Mouse (Mus musculus) G1E-ER4 (cell line): Measurements from ENCODE around the gene Lta. TPM values are rescaled to one million over a fixed set of nuclear protein-coding genes. Genes with fewer than 3 reads are reported as not detected.

Experiments used
- GATA1 ChIP-seq: IDR thresholded peaks from one replicate; pipeline ENCODE4 v1.8.0; 2012; ENCODE audit warnings: low read length, inconsistent platforms
- polyA plus RNA-seq: library from polyadenylated mRNA; stranded (reverse); fragments of >175 nt; gene quantifications from 2 replicates; pipeline ENCODE4 v1.2.3, GENCODE M21; 2012

The Lta gene
- polyA plus RNA-seq, result not detected in 2 replicates

DNA sequence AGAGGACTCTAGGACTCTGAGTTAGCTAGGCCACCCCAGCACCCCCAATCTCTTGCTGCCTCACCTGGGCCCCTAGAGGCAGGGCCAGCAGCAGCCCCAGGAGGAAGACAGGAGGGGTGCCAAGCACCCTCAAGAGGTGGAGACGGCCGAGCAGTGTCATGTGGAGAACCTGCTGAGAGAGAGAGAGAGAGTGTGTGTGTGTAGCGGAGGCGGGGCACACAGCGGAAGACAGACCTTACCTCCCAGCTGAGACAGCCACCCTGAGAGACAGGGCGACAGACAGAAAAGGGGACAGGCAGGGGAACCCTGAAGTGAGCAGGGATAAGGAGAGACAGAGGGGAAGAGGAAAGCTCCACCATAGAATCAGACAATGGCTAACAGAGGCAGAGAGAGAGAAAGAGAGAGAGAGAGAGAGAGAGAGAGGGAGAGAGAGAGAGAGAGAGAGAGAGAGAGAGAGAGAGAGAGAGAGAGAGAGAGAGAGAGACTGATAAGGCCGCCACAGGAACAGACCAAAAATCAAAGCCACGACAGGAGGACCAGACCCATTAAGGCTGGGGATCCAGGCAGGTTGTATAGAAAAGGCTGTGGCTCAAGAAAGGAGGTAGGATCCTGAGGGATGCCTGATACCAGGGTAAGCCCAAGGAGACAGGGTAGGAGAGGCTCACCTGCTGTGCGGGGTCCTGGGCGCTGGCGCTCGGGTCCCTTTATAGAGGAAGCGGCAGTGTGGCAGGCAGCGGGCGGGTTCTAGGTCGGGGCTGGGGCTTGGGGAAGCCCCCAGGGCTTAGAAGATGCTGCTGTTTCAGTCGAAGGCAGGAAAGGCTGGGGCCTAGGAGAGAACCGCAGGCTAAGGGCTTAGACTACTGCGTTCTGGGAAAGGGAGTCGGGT, at the start of gene Lta:
Lta (minus strand) TSS at position 858 of the 886 bp plus-strand sequence.
- no peak for TF ChIP-seq GATA1

DNA sequence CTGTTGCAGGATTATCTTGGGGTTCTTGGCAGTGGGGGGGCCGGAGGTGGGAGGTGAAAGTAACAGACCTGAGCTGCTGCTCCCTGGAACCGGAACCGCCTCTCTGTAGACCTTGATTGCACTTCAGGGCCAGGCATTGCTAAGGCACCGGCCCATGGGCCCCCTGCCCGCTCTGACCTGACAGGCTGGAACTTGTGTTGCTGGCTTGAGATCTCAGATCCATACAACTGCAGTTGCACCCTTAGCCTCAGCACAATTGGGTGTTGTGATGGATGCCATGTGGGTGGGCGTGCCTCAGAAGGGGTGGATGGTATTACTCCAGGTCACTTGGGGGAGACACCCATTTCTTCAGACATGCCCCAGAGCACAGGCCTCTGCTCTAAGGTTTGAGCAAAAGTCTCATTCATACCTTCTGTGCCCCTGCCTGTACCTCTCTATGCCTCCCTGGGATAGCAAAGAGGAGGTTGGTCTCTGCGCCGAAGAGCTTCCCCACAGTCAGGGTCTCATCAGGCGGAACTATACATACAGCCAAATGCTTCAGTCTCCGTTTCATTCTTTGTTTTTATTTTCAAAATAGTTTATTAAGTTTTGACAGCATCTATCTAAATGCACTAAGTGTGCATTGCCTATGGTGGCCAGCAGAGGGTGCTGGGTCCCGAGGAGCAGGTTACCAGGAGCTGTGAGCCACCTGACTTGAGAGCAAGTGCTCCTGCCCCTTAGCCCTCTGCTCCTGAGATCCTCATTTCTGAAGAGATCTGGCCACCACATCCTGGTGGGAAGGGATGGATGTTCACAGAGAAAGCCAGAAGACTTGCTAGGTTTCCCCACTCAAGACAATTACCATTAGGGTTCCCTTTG, 49.3 kb upstream of the Lta start:
- no peak for TF ChIP-seq GATA1

DNA sequence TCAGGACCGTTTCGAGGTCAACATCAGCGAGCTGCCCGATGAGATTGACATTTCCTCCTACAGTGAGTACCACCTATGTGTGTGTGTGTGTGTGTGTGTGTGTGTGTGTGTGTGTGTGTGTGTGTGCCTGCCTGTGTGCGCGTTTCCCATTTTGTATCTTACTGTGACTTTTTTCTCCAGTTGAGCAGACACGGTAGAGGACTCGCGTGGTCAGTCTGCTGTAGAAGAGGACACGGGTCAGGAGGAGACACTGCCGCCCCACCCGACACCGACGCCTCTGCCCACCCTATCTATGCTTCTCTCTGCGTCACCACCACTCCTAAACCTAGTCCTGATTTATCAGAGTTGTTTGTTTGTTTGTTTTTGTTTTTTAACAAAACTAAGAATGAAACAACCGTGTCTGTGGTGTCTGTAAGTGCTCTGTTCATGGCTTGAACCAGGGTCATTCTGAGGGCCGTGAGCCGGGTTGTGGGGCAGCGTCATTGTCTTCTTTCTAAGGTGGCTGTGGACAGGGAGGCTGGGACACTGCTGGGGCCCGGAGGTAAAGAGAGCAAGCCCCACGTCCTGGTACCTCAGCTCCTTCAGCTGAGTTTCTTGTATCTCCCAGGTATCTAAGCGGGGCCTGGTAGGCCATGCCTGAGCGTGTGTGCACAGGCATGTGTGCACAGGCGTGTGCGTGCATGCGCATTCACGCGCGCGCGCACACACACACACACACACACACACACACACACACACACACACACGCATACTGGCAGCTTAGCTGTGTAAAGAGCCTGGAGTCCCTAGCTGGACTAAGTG, 48.3 kb upstream of the Lta start:
- no peak for TF ChIP-seq GATA1

DNA sequence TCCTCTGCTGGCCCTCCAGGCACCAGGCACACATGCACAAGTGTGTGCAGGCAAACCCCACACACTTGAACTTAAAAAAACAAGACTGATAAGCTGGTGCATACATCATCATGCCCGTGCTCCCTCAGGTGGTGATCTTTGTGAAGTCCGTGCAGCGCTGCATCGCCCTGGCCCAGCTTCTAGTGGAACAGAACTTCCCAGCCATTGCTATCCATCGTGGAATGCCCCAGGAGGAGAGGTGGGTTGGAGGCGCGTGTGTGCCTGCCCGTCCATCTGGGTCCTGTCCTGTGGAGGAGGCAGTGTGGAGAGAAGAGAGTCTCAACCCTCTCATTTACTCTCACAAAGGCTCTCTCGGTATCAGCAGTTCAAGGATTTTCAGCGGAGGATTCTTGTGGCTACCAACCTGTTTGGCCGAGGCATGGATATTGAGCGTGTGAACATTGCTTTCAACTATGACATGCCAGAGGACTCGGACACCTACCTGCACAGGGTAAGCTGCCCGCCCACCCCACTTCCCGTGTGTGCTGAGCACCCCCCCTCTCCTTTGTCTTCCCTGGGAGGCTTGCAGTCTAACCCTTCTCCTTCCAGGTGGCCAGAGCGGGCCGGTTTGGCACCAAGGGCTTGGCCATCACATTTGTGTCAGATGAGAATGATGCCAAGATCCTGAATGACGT, 47.6 kb upstream of the Lta start:
- TF ChIP-seq GATA1, result no peak

DNA sequence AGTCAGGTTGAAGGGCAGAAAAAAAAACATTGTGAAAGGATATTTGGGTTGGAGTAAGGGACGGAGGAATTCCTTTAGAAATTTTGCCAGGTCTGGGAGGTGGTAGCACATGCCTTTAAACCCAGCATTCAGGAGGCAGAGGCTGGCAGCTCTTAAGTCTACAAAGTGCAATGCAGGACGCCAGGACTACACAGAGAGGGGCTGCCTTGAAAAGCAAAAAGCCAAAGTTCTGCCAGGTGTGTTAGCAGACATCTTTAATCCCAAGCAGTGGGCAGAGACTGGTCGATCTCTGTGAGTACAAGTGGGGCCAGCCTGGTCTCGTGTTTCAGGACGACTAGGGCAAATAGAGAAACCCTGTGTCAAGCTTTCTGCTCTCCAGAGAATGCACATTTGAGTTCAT, 46.8 kb upstream of the Lta start:
- no peak for TF ChIP-seq GATA1

GRCm38 (mm10) chr17:35251162-35251719, 46.1 kb upstream of the Lta start:
- no peak for TF ChIP-seq GATA1

DNA sequence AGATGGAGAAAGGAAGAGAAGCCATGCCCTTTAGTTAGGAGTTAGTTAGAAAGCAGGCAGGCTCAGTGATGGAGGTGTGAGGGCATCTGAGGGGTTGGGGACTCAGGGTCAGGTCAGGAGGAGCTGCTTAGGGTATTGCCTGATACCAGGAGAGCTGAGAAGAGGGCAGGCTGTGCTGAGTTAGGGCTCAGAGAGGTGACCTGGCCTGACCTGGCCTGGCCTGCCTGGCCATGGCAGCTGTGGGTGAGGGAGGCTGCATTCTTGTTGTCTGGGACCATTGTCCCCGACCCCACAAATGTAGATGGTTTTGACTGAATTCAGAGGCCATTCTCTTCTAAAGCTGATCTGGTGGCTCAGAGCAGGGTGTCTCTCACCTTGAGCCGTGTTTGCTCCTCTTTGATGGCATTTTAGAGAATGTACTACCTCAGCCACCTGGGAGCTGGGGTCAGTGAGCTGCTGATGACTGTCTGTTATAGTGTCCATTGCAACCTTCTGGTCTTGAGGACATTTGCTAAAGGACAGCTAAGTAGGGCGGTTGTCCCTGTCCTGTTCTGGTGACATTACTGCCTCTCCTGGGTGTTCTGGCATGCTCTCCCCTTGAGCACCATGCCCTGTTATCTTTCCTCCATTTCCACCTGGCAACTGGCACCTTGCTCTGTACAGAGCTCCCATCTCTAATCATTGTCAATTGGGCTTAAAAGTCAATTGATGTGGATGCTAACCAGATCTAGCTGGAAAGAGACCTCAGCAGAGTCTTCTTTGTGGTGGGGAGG, 45.4 kb upstream of the Lta start:
- TF ChIP-seq GATA1, result no peak

- no peak for TF ChIP-seq GATA1
Measured at GRCm38 (mm10) chr17:35249451-35250197, 44.5 kb upstream of the Lta start.

GRCm38 (mm10) chr17:35248986-35249385, 43.8 kb upstream of the Lta start:
- TF ChIP-seq GATA1, result no peak

DNA sequence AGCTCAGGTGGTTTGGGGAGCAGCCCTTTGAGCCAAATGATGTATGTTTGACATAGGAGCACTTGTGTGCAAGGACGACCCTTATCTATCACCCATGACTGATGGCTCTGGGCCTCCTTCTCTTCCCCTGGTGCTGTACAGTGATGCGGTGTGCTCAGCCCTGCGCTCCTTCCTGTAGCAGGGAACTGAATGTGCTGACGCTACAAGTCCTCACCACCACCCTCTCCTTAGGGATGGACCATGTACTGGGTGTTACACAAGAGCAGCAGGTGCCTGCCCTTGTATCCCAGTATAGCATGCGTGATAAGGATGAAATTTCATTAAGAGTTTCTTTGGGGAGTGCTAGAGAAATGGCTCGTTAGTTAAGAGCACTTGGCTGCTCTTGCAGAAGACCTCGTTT, 42.0 kb upstream of the Lta start:
- no peak for TF ChIP-seq GATA1

- no peak for TF ChIP-seq GATA1
Measured at GRCm38 (mm10) chr17:35245731-35246623, 40.8 kb upstream of the Lta start.

- no peak for TF ChIP-seq GATA1
Measured at GRCm38 (mm10) chr17:35244999-35245398, 39.8 kb upstream of the Lta start.
